In the genomic region with DNA sequence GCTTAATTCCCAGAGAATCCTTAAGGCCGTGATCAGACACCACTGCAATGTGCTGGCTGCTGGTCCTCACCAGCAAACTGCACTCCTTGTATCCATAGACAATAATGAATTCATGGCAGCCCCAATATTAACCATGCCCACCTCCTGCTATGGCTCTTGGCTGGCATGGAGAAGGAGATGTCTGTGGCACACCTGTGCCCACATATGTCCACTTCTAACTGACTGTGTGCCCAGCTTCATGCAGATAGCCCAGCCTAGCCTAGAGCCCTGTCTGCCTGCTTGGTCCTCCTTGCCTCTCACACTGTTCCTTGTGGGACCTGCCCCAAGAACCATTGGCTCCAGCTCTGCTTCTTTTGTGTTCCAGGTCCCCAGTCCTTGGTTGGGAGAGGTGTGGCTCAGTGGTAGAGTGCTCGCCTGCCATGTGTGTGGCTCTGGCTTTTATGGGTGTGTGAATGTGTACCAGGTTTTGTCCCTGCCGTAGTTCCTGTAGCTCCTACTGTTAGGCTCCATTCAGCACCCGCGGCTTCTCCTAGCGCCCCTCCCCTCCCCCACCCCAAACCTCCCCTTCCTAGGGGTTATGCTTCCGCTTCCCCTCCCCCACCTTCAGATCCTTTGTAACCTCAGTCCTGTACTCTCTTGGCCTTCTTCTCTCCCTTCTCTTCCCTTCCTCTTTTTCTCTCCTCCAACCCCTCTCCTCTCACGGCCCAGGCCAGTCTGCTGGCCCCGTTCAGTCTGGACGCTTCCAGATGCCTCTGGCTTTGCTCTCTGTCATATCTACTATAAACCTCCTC, we compare ENCODE assay signal across 9 mouse cellular contexts. TPM values are rescaled to one million over a fixed set of nuclear protein-coding genes. Genes with fewer than 3 reads are reported as not detected.
DNase-seq lines count a peak whose midpoint lies in the region; ATAC-seq and TF ChIP-seq lines count a peak whose summit lies in the region.
"Had no signal": no experiment of that assay in that cellular context is flagged by ENCODE, and none has a peak within 500 bp of the region (broad histone marks: within the 10 kb centered on the region; RNA-seq: fewer than 3 reads in every experiment).

No protein-coding gene starts in this region.

- H3K4me1 ChIP-seq in kidney, embryonic 16.5 days (ENCODE audit: insufficient read depth, low read length), result peaks cover 23% of the 10 kb centered on the region
- peaks cover 36% of the 10 kb centered on the region for H3K4me1 ChIP-seq in embryonic facial prominence, embryonic 15.5 days
- H3K4me1 ChIP-seq: midbrain, embryonic 15.5 days had no signal

- TF ChIP-seq POLR2A in myocyte (IDR thresholded peaks at IDR 0.05; ENCODE audit: insufficient read length, low read depth), result peak; percentile 33

- no peaks in the 10 kb centered on the region for H3K36me3 ChIP-seq in kidney, embryonic 16.5 days (ENCODE audit: insufficient read depth, low read length)
- H3K36me3 ChIP-seq in embryonic facial prominence, embryonic 15.5 days, result no peaks in the 10 kb centered on the region
- H3K36me3 ChIP-seq in myocyte (ENCODE audit: control insufficient read depth, insufficient read depth), result no peaks in the 10 kb centered on the region
- H3K36me3 ChIP-seq: midbrain, embryonic 15.5 days had no signal

- no peak overlapping the region for H3K4me2 ChIP-seq in kidney, embryonic 16.5 days (replicated peaks; ENCODE audit: low read depth, low read length)
- H3K4me2 ChIP-seq in embryonic facial prominence, embryonic 15.5 days (replicated peaks), result no peak overlapping the region
- H3K4me2 ChIP-seq in myocyte (ENCODE audit: low read depth), result peak overlapping the region; percentile 81
- H3K4me2 ChIP-seq: midbrain, embryonic 15.5 days had no signal

- no peak overlapping the region for H3ac ChIP-seq in myocyte (ENCODE audit: control insufficient read depth, insufficient read length)

- whole genome bisulfite sequencing in kidney, embryonic 16.5 days, result 51% methylated on average over 10 of the region's 10 CpGs
- 41% methylated on average over 10 of the region's 10 CpGs for WGBS in embryonic facial prominence, embryonic 15.5 days

- H3K4me3 ChIP-seq in kidney, embryonic 16.5 days (ENCODE audit: low read length), result no peak overlapping the region
- H3K4me3 ChIP-seq in embryonic facial prominence, embryonic 15.5 days (replicated peaks), result no peak overlapping the region
- no peak overlapping the region for H3K4me3 ChIP-seq in myocyte
- H3K4me3 ChIP-seq: midbrain, embryonic 15.5 days had no signal

- H3K9me3 ChIP-seq in kidney, embryonic 16.5 days (ENCODE audit: low read length), result no peaks in the 10 kb centered on the region
- no peaks in the 10 kb centered on the region for H3K9me3 ChIP-seq in embryonic facial prominence, embryonic 15.5 days (replicated peaks)
- H3K9me3 ChIP-seq: midbrain, embryonic 15.5 days had no signal

- H3K9ac ChIP-seq in kidney, embryonic 16.5 days (replicated peaks; ENCODE audit: low read length), result no peak overlapping the region
- no peak overlapping the region for H3K9ac ChIP-seq in embryonic facial prominence, embryonic 15.5 days
- H3K9ac ChIP-seq: midbrain, embryonic 15.5 days had no signal

- H3K27me3 ChIP-seq in kidney, embryonic 16.5 days (ENCODE audit: insufficient read depth, low read length), result no peaks in the 10 kb centered on the region
- no peaks in the 10 kb centered on the region for H3K27me3 ChIP-seq in embryonic facial prominence, embryonic 15.5 days
- no peaks in the 10 kb centered on the region for H3K27me3 ChIP-seq in myocyte (ENCODE audit: control insufficient read depth, insufficient read depth, insufficient read length)
- H3K27me3 ChIP-seq: midbrain, embryonic 15.5 days had no signal

- no peaks in the 10 kb centered on the region for H3K79me2 ChIP-seq in myocyte (ENCODE audit: control insufficient read depth, insufficient read depth)

- DNase-seq in kidney, postnatal 36 days, result no peak
- peak; percentile 87 for DNase-seq in ZHBTc4 (ENCODE audit: low read depth, low spot score)
- DNase-seq in gastrocnemius, postnatal 25 days, result no peak

- ATAC-seq in kidney, embryonic 16.5 days (ENCODE audit: low FRiP score, low TSS enrichment), result 0 out of 2 replicates have a peak, but pooled peaks have one; percentile 7
- no peak for ATAC-seq in embryonic facial prominence, embryonic 15.5 days (ENCODE audit: insufficient number of reproducible peaks, low FRiP score, low TSS enrichment, low read depth)
- no peak for ATAC-seq in monocyte, adult 5-6 weeks (replicated peaks; ENCODE audit: insufficient number of reproducible peaks, low FRiP score, low TSS enrichment, poor library complexity, severe bottlenecking)
- ATAC-seq in activated CD4-positive, CD25-positive, alpha-beta regulatory T cell, adult 4 months, result no peak
- ATAC-seq: midbrain, embryonic 15.5 days had no signal

- 0 out of 2 replicates have a peak overlapping the region, but pooled peaks have one; percentile 76 for H3K27ac ChIP-seq in kidney, embryonic 16.5 days (ENCODE audit: low read length)
- peak overlapping the region; percentile 86; the same call in 1 of the 2 replicates for H3K27ac ChIP-seq in embryonic facial prominence, embryonic 15.5 days (replicated peaks)
- H3K27ac ChIP-seq: midbrain, embryonic 15.5 days had no signal

TF ChIP-seq in myocyte, 11 proteins besides CTCF, POLR2A, EP300 and RAD21:
- TF ChIP-seq CEBPB (IDR thresholded peaks at IDR 0.05; ENCODE audit: insufficient read depth, poor library complexity, severe bottlenecking) (no peak), REST (IDR thresholded peaks at IDR 0.05; ENCODE audit: insufficient read depth, insufficient read length) (no peak), E2F4 (IDR thresholded peaks at IDR 0.05; ENCODE audit: insufficient read depth) (no peak), MAX (IDR thresholded peaks at IDR 0.05; ENCODE audit: low read depth) (no peak), USF1 (IDR thresholded peaks at IDR 0.05; ENCODE audit: low read depth) (no peak), SRF (IDR thresholded peaks at IDR 0.05; ENCODE audit: control insufficient read depth, insufficient read length, low read depth) (no peak), MYOG (IDR thresholded peaks at IDR 0.05; ENCODE audit: control insufficient read depth in 1 of 3, insufficient read depth in 1 of 3, insufficient read length in 2 of 3, low read depth in 2 of 3) (no peak), TCF12 (IDR thresholded peaks at IDR 0.05; ENCODE audit: insufficient read depth, poor library complexity, severe bottlenecking) (no peak), TCF3 (IDR thresholded peaks at IDR 0.05; ENCODE audit: insufficient read length, low read depth) (no peak), MYOD1 (IDR thresholded peaks at IDR 0.05; ENCODE audit: control insufficient read depth in 1 of 3, insufficient read length in 2 of 3, low read depth in 2 of 3) (no peak), POLR2AphosphoS2 (IDR thresholded peaks at IDR 0.05; ENCODE audit: insufficient read length, low read depth) (no peak)

RNA-seq across cellular contexts. Expression of a gene that starts 6.3 kb away (rescaled TPM):
- polyA plus RNA-seq in kidney, embryonic 16.5 days (2015; fragmentation: Nextera tagmentation; extraction: Ambion mirVana), result 15.6 and 16.9 TPM in 2 replicates
- polyA plus RNA-seq in embryonic facial prominence, embryonic 15.5 days (2015; fragmentation: Nextera tagmentation; extraction: Ambion mirVana), result 14.3 and 16.7 TPM in 2 replicates
- 156 TPM for polyA plus RNA-seq in myocyte (2012; fragmentation: generic; extraction: Trizol)
- 10 to 100 TPM; 12.3 to 14.0 TPM for total RNA-seq in gastrocnemius, postnatal 25 days (2021)
- total RNA-seq in monocyte, adult 5-6 weeks (2017), result 31.7 to 76.2 TPM (median 45.9 TPM) in 3 replicates
- polyA plus RNA-seq in activated CD4-positive, CD25-positive, alpha-beta regulatory T cell, adult 4 months (2017; shearing (Covaris generic)), result 10 to 100 TPM; 11.8 to 22.2 TPM

RNA-seq across cellular contexts. Expression of a gene that starts 10.4 kb away (rescaled TPM):
- 43.0 and 49.0 TPM in 2 replicates for polyA plus RNA-seq in kidney, embryonic 16.5 days (2015; fragmentation: Nextera tagmentation; extraction: Ambion mirVana)
- polyA plus RNA-seq in embryonic facial prominence, embryonic 15.5 days (2015; fragmentation: Nextera tagmentation; extraction: Ambion mirVana), result 32.5 and 36.2 TPM in 2 replicates
- polyA plus RNA-seq in myocyte (2012; fragmentation: generic; extraction: Trizol), result 19.7 TPM
- 1 to 10 TPM in 1 of 2 experiments, under 1 TPM in 1; 0.82 to 1.1 TPM for total RNA-seq in gastrocnemius, postnatal 25 days (2021)
- 11.1 to 24.4 TPM (median 12.4 TPM) in 3 replicates for total RNA-seq in monocyte, adult 5-6 weeks (2017)
- polyA plus RNA-seq in activated CD4-positive, CD25-positive, alpha-beta regulatory T cell, adult 4 months (2017; shearing (Covaris generic)), result 10 to 100 TPM; 10.4 to 13.0 TPM

RNA-seq across cellular contexts. Expression of a gene that starts 19.3 kb away (rescaled TPM):
- polyA plus RNA-seq in kidney, embryonic 16.5 days (2015; fragmentation: Nextera tagmentation; extraction: Ambion mirVana), result 363 and 371 TPM in 2 replicates
- polyA plus RNA-seq in embryonic facial prominence, embryonic 15.5 days (2015; fragmentation: Nextera tagmentation; extraction: Ambion mirVana), result 298 and 312 TPM in 2 replicates
- 261 TPM for polyA plus RNA-seq in myocyte (2012; fragmentation: generic; extraction: Trizol)
- total RNA-seq in gastrocnemius, postnatal 25 days (2021), result 10 to 100 TPM; 35.7 to 36.9 TPM
- total RNA-seq in monocyte, adult 5-6 weeks (2017), result 30.5 to 53.3 TPM (median 49.7 TPM) in 3 replicates
- 100 to 1,000 TPM; 168 to 203 TPM for polyA plus RNA-seq in activated CD4-positive, CD25-positive, alpha-beta regulatory T cell, adult 4 months (2017; shearing (Covaris generic))

RNA-seq across cellular contexts. Expression of a gene that starts 53.8 kb away (rescaled TPM):
- 17.4 and 18.2 TPM in 2 replicates for polyA plus RNA-seq in kidney, embryonic 16.5 days (2015; fragmentation: Nextera tagmentation; extraction: Ambion mirVana)
- polyA plus RNA-seq in embryonic facial prominence, embryonic 15.5 days (2015; fragmentation: Nextera tagmentation; extraction: Ambion mirVana), result 11.3 TPM in 2 replicates
- 17.6 TPM for polyA plus RNA-seq in myocyte (2012; fragmentation: generic; extraction: Trizol)
- 1 to 10 TPM; 1.3 to 1.8 TPM for total RNA-seq in gastrocnemius, postnatal 25 days (2021)
- 9.9 to 15.0 TPM (median 12.4 TPM) in 3 replicates for total RNA-seq in monocyte, adult 5-6 weeks (2017)
- polyA plus RNA-seq in activated CD4-positive, CD25-positive, alpha-beta regulatory T cell, adult 4 months (2017; shearing (Covaris generic)), result 10 to 100 TPM in 1 of 2 experiments, 1 to 10 TPM in 1; 9.8 to 10.5 TPM

RNA-seq across cellular contexts. Expression of a gene that starts 54.0 kb away (rescaled TPM):
- 56.7 and 60.1 TPM in 2 replicates for polyA plus RNA-seq in kidney, embryonic 16.5 days (2015; fragmentation: Nextera tagmentation; extraction: Ambion mirVana)
- polyA plus RNA-seq in embryonic facial prominence, embryonic 15.5 days (2015; fragmentation: Nextera tagmentation; extraction: Ambion mirVana), result 54.5 and 62.3 TPM in 2 replicates
- polyA plus RNA-seq in myocyte (2012; fragmentation: generic; extraction: Trizol), result 95.7 TPM
- 10 to 100 TPM; 37.9 to 40.3 TPM for total RNA-seq in gastrocnemius, postnatal 25 days (2021)
- total RNA-seq in monocyte, adult 5-6 weeks (2017), result 19.5 to 35.7 TPM (median 20.3 TPM) in 3 replicates
- polyA plus RNA-seq in activated CD4-positive, CD25-positive, alpha-beta regulatory T cell, adult 4 months (2017; shearing (Covaris generic)), result 10 to 100 TPM; 46.3 to 78.4 TPM
